Mouse (Mus musculus) limb, embryonic 11.5 days (tissue): ENCODE measurements around the gene Tmem163. TPM values are rescaled to one million over a fixed set of nuclear protein-coding genes. Genes with fewer than 3 reads are reported as not detected.

Source experiments
- ATAC-seq: fragments of 200-750 bp; cut with Nextera tagmentation; 2 replicates; pipeline ENCODE4 v1.8.0; 2017; ENCODE audit warnings: low read depth; ENCODE audit not compliant: insufficient number of reproducible peaks, low FRiP score, low TSS enrichment
- DNase-seq: peaks from one replicate; pipeline ENCODE4 v3.0.0-alpha.2; 2015; ENCODE audit warnings: low spot score
- H3K27ac ChIP-seq: fragments of 300-500 bp; sonication (generic); replicated peaks from 2 replicates; pipeline ENCODE4 v1.5.1; 2014; ENCODE audit warnings: low read depth, mild to moderate bottlenecking, low read length
- H3K27me3 ChIP-seq: fragments of 300-500 bp; sonication (generic); 2 replicates; pipeline ENCODE4 v1.6.1; 2014; ENCODE audit warnings: mild to moderate bottlenecking, low read length, mixed read lengths; ENCODE audit not compliant: control insufficient read depth, insufficient read depth
- H3K36me3 ChIP-seq: fragments of 300-500 bp; sonication (generic); 2 replicates; pipeline ENCODE4 v1.6.1; 2014; ENCODE audit warnings: mild to moderate bottlenecking, low read length, moderate library complexity, mixed read lengths; ENCODE audit not compliant: control insufficient read depth, insufficient read depth
- H3K4me1 ChIP-seq: fragments of 300-500 bp; sonication (generic); 2 replicates; pipeline ENCODE4 v1.6.1; 2014; ENCODE audit warnings: low read length, mixed read lengths; ENCODE audit not compliant: control insufficient read depth, insufficient read depth
- H3K4me2 ChIP-seq: fragments of 300-500 bp; sonication (generic); 2 replicates; pipeline ENCODE4 v1.6.1; 2014; ENCODE audit warnings: low read depth, mild to moderate bottlenecking, moderate library complexity; ENCODE audit not compliant: severe bottlenecking
- H3K4me3 ChIP-seq: fragments of 300-500 bp; sonication (generic); 2 replicates; pipeline ENCODE4 v1.5.1; 2014; ENCODE audit warnings: low read depth, low read length
- H3K9ac ChIP-seq: fragments of 300-500 bp; sonication (generic); 2 replicates; pipeline ENCODE4 v1.6.1; 2014; ENCODE audit warnings: mild to moderate bottlenecking, low read length
- H3K9me3 ChIP-seq: fragments of 300-500 bp; sonication (generic); 2 replicates; pipeline ENCODE4 v1.6.1; 2016; ENCODE audit warnings: low read length; ENCODE audit not compliant: control insufficient read depth
- WGBS: fragments of 180-500 bp; shearing (Covaris S2); extraction: QIAGEN DNeasy Blood & Tissue Kit; methylation state at CpG from one replicate; pipeline ENCODE4 v1.1.7; 2014; 5-methylcytosine and 5-hydroxymethylcytosine counted together
- polyA plus RNA-seq: library from polyadenylated mRNA; unstranded; fragments of >200 nt; fragmentation: Nextera tagmentation; extraction: Ambion mirVana; gene quantifications from 2 replicates; pipeline ENCODE4 v1.2.1, GENCODE M21; 2014

The Tmem163 gene
- polyA plus RNA-seq, 1 experiment from 2014 or later = 7.9 TPM

DNA sequence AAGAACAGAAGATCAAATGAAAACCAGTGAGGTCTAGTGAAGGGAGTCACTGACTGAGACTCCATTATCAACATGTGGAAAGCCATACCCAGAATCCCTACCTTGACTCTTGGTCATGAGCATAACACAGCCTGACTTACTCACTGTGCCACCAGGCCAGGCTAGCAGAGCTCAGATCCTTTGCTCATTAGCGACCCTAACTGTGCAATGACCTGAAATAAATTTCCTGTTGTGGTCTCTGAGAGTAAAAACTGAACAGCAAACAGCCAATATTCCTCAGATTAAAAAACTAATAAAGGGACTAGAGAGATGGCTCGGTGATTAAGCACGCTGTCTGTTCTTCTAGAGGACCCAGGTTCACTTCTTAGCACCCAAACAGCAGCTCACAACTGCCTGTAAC is 106.2 kb downstream of the Tmem163 start:
- DNase-seq (no peak), ATAC-seq (no peak)
- no peak overlapping the region for H3K9ac ChIP-seq
- no peak overlapping the region for H3K4me3 ChIP-seq
- no peaks in the 10 kb centered on the region for H3K36me3 ChIP-seq
- H3K4me1 ChIP-seq = no peaks in the 10 kb centered on the region
- WGBS = 86% methylated on average over 3 of the region's 3 CpGs
- H3K9me3 ChIP-seq = no peaks in the 10 kb centered on the region
- no peaks in the 10 kb centered on the region for H3K27me3 ChIP-seq
- H3K4me2 ChIP-seq = no peak overlapping the region
- H3K27ac ChIP-seq = no peak overlapping the region

DNA sequence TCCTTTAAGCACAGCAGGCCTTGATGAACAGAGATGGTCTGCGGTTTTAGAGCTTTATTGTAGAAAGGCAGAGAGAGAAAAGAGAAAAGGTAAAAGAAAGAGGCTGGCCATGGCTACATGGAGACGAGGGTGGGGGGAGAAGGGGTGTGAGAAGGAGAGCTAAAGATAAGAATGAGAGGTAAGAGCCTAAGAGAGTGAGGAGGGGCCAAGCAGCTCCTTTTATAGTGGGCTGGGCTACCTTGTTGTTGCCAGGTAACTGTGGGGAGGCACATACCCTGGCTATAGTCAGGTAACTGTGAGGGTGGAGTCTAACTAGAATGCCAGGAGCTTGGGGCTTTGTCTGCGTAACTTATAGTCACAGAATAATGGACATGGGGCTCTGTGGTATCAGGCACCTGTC is 110.7 kb downstream of the Tmem163 start:
- ATAC-seq (no peak), DNase-seq (no peak)
- Histone ChIP-seq H3K4me1 (no peaks in the 10 kb centered on the region), H3K9me3 (no peaks in the 10 kb centered on the region), H3K27ac (no peak overlapping the region), H3K4me2 (no peak overlapping the region), H3K36me3 (no peaks in the 10 kb centered on the region), H3K9ac (no peak overlapping the region), H3K4me3 (no peak overlapping the region), H3K27me3 (no peaks in the 10 kb centered on the region)
- WGBS = 90% methylated on average over 3 of the region's 3 CpGs

DNA sequence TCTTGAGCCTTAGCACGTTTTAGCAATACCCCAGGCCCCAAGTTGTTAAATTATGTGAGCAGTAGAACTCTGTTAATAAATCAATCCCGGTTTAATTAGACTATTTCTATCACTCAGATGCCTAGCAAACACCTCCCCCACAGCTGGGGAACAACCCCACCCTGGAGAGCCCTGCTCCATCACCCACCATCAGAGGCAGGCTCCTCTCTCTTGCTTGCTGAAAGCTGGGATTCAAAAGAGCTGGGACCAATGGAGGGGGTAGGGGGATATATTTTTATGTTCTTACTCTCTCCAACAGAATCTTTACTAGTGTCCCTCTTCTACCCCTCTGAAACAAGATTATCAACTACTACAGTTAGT is 122.9 kb downstream of the Tmem163 start:
- WGBS = 47% methylated on average over 2 of the region's 2 CpGs
- Histone ChIP-seq H3K27ac (no peak overlapping the region), H3K9ac (no peak overlapping the region), H3K27me3 (no peaks in the 10 kb centered on the region), H3K4me1 (no peaks in the 10 kb centered on the region), H3K4me2 (no peak overlapping the region), H3K4me3 (no peak overlapping the region), H3K9me3 (no peaks in the 10 kb centered on the region), H3K36me3 (no peaks in the 10 kb centered on the region)
- no peak for DNase-seq
- ATAC-seq = 0 out of 2 replicates have a peak, but pooled peaks have one; percentile 6

DNA sequence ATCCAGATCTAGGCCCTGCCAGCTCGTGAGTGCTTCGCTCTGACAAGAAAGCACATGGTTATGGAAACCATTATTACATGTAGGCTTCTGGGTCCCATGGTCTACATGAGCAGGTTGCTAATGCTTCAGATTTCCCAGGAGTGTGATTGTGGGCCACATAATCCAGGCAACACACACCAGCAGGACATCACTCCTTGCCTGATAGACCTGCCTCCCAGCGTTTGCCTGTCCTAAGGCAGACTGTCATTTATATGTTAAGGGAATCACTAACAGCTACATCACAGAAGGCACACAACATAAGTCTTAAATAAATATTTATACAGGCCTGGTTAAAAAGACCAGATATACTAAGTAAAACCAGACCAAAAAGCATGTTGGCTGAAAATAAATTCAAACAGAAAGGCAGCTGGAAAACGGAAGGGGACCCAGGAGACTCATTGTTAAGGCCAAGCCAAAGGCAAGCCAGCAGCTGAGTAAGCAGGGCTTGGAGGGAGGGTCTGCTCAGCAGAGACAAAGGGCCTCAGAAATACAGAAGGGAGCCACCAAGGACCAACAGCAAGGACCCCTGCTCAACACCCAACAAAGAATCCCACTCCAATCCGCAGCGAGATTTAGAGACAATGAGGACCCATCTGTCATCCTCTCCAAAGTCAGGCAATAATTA is 123.4 kb downstream of the Tmem163 start:
- Histone ChIP-seq H3K9me3 (no peaks in the 10 kb centered on the region), H3K9ac (no peak overlapping the region), H3K27me3 (no peaks in the 10 kb centered on the region), H3K4me3 (no peak overlapping the region), H3K27ac (0 out of 2 replicates have a peak overlapping the region, but pooled peaks have one; percentile 4), H3K4me1 (no peaks in the 10 kb centered on the region), H3K4me2 (no peak overlapping the region), H3K36me3 (no peaks in the 10 kb centered on the region)
- no peak for DNase-seq
- 66% methylated on average over 6 of the region's 6 CpGs for WGBS
- peak; percentile 68; the same call in 1 of the 2 replicates for ATAC-seq

DNA sequence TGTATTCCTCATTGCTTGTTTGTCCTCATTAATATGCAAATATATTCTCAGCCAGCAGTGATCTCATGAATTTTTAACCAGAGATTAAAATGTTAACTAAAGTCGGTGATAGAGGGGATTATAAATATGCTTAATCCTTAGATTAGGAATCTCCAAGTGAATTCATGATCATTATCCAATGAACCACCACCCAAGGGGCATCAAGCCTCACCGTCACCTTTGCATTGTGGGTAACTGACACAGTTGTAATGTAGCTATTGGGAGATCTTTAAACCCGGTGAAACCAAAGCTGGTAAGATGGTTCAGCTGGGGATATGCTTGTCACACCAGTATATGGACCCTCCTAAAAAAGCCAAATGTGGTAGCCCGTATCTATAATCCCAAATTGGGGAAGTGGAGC is 131.3 kb downstream of the Tmem163 start:
- 75% methylated on average over 4 of the region's 4 CpGs for WGBS
- no peak for ATAC-seq
- no peak for DNase-seq
- no peaks in the 10 kb centered on the region for H3K36me3 ChIP-seq
- H3K9ac ChIP-seq = no peak overlapping the region
- H3K9me3 ChIP-seq = no peaks in the 10 kb centered on the region
- H3K4me2 ChIP-seq = no peak overlapping the region
- H3K4me1 ChIP-seq = no peaks in the 10 kb centered on the region
- H3K27me3 ChIP-seq = no peaks in the 10 kb centered on the region
- no peak overlapping the region for H3K4me3 ChIP-seq
- no peak overlapping the region for H3K27ac ChIP-seq

DNA sequence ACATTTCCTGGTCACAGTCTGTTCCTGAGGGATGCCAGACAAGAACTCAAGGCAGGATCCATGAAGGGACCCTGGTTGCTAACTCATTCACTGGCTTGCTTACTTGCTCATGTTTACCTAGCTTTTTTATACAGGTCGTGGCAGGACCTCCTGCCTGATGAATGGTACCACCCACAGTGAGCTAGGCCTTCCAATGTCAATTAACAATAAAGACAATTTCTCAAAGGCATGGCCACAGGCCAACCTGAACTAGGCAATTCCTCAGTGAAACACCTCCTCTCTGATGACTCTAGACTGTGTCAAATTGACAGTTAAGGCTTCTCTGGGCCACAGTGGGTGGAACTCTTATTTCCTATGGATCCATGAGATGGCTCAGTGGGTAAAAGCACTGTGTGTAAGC is 136.6 kb downstream of the Tmem163 start:
- no peak overlapping the region for H3K4me2 ChIP-seq
- H3K4me1 ChIP-seq = no peaks in the 10 kb centered on the region
- no peak overlapping the region for H3K4me3 ChIP-seq
- H3K9me3 ChIP-seq = no peaks in the 10 kb centered on the region
- WGBS = 33% methylated on average over 1 of the region's 1 CpGs
- no peaks in the 10 kb centered on the region for H3K27me3 ChIP-seq
- no peaks in the 10 kb centered on the region for H3K36me3 ChIP-seq
- DNase-seq (no peak), ATAC-seq (no peak)
- H3K9ac ChIP-seq = no peak overlapping the region
- no peak overlapping the region for H3K27ac ChIP-seq

DNA sequence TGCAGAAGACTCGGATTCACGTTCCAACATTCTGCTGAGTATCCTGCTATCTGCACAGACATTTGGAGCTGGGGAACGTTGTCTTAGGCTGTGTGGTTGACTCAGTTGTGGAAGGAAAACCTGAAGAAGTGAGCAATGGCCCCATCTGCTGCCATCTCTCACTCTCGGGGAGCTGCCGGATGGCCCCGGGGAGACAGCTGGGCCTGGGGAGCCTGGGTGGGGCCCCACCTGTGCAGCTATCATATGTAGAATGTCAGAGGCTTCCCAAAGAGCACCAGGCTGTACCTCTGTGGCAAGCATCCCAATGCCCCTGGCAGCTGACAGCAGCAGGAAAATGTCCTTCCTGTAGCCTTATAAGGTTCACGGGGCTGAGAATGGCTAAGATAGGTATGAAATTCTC is 137.4 kb downstream of the Tmem163 start:
- ATAC-seq = no peak
- Histone ChIP-seq H3K4me2 (no peak overlapping the region), H3K4me3 (no peak overlapping the region), H3K9ac (no peak overlapping the region), H3K27ac (no peak overlapping the region), H3K4me1 (peaks cover 2% of the 10 kb centered on the region; the same call in 1 of the 2 replicates), H3K36me3 (no peaks in the 10 kb centered on the region), H3K9me3 (no peaks in the 10 kb centered on the region), H3K27me3 (no peaks in the 10 kb centered on the region)
- 91% methylated on average over 7 of the region's 7 CpGs for WGBS
- DNase-seq = no peak

DNA sequence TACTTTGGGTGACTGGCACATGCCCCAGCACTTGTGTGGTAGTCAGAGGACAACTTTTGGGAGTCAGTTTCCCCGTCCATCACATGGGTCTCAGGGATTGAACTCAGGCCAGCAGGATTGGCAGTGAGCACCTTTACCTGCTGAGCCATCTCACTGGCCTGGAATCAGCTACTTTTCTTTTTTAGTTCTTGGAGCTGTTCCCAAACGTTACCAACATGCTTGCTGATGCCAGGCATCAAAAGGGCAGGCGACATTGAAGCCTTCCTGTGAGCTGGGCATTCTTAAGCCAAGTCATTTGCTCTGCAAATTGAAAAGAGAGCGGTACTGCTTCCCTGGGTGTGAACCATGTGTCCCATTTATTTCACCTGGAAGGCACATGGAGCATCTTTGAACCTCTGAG is 137.8 kb downstream of the Tmem163 start:
- ATAC-seq (no peak), DNase-seq (no peak)
- H3K4me1 ChIP-seq = peaks cover 7% of the 10 kb centered on the region; the same call in 1 of the 2 replicates
- H3K36me3 ChIP-seq = no peaks in the 10 kb centered on the region
- H3K9me3 ChIP-seq = no peaks in the 10 kb centered on the region
- no peak overlapping the region for H3K9ac ChIP-seq
- H3K4me3 ChIP-seq = no peak overlapping the region
- H3K4me2 ChIP-seq = no peak overlapping the region
- no peaks in the 10 kb centered on the region for H3K27me3 ChIP-seq
- no peak overlapping the region for H3K27ac ChIP-seq
- 79% methylated on average over 4 of the region's 4 CpGs for WGBS
